Mouse (Mus musculus) intestine, postnatal 0 days (tissue): Measurements from ENCODE around the gene Erbb2. TPM values are rescaled to one million over a fixed set of nuclear protein-coding genes. Genes with fewer than 3 reads are reported as not detected.

ENCODE experiments used
- ATAC-seq: fragments of 200-750 bp; cut with Nextera tagmentation; 2 replicates; pipeline ENCODE4 v1.8.0; 2017; ENCODE audit warnings: mild to moderate bottlenecking, moderate TSS enrichment, moderate library complexity
- H3K27ac ChIP-seq: fragments of 300-500 bp; sonication (generic); 2 replicates; pipeline ENCODE4 v1.5.1; 2014; ENCODE audit warnings: mild to moderate bottlenecking, low read depth, low read length, moderate library complexity
- H3K27me3 ChIP-seq: fragments of 300-500 bp; sonication (generic); replicated peaks from 2 replicates; pipeline ENCODE4 v1.6.1; 2014; ENCODE audit warnings: low read length, mixed read lengths; ENCODE audit not compliant: control insufficient read depth, insufficient read depth
- H3K36me3 ChIP-seq: fragments of 300-500 bp; sonication (generic); 2 replicates; pipeline ENCODE4 v1.6.1; 2014; ENCODE audit warnings: mild to moderate bottlenecking, moderate library complexity; ENCODE audit not compliant: control insufficient read depth, insufficient read depth
- H3K4me1 ChIP-seq: fragments of 300-500 bp; sonication (generic); replicated peaks from 2 replicates; pipeline ENCODE4 v1.6.1; 2014; ENCODE audit warnings: antibody characterized with exemption, low read length, mixed read lengths; ENCODE audit not compliant: control insufficient read depth, insufficient read depth
- H3K4me2 ChIP-seq: fragments of 300-500 bp; sonication (generic); replicated peaks from 2 replicates; pipeline ENCODE4 v1.6.1; 2014; ENCODE audit warnings: low read depth, mild to moderate bottlenecking, moderate library complexity
- H3K4me3 ChIP-seq: fragments of 300-500 bp; sonication (generic); 2 replicates; pipeline ENCODE4 v1.5.1; 2014; ENCODE audit warnings: low read depth, low read length
- H3K9ac ChIP-seq: fragments of 300-500 bp; sonication (generic); 2 replicates; pipeline ENCODE4 v1.6.1; 2014; ENCODE audit warnings: mild to moderate bottlenecking, low read depth, low read length
- H3K9me3 ChIP-seq: fragments of 300-500 bp; sonication (generic); 2 replicates; pipeline ENCODE4 v1.6.1; 2016; ENCODE audit warnings: mixed run types; ENCODE audit not compliant: control insufficient read depth
- CTCF ChIP-seq: sonication (generic); IDR thresholded peaks from 2 replicates; pipeline ENCODE4 v1.5.1; 2016; ENCODE audit warnings: low read depth, mild to moderate bottlenecking, control low read depth, antibody characterized with exemption, moderate library complexity
- WGBS: fragments of 180-500 bp; shearing (Covaris S2); extraction: QIAGEN DNeasy Blood & Tissue Kit; methylation state at CpG from one replicate; pipeline ENCODE4 v1.1.7; 2014; 5-methylcytosine and 5-hydroxymethylcytosine counted together
- polyA plus RNA-seq: library from polyadenylated mRNA; unstranded; fragments of >200 nt; fragmentation: Nextera tagmentation; extraction: Ambion mirVana; gene quantifications from 2 replicates; pipeline ENCODE4 v1.2.1, GENCODE M21; 2015

The Erbb2 gene
- polyA plus RNA-seq, 1 experiment from 2014 or later: 19.4 TPM

GRCm38 (mm10) chr11:98475630-98476433 is 63.6 kb downstream of the Erbb2 start:
- no peak overlapping the region for H3K27ac ChIP-seq
- H3K9me3 ChIP-seq: no peaks in the 10 kb centered on the region
- no peaks in the 10 kb centered on the region for H3K4me1 ChIP-seq
- H3K4me2 ChIP-seq: no peak overlapping the region
- H3K9ac ChIP-seq: no peak overlapping the region
- H3K27me3 ChIP-seq: no peaks in the 10 kb centered on the region
- WGBS: 86% methylated on average over 9 of the region's 9 CpGs
- no peak for TF ChIP-seq CTCF
- no peak overlapping the region for H3K4me3 ChIP-seq
- H3K36me3 ChIP-seq: no peaks in the 10 kb centered on the region
- ATAC-seq: no peak

GRCm38 (mm10) chr11:98476434-98476807 is 64.2 kb downstream of the Erbb2 start:
- no peaks in the 10 kb centered on the region for H3K4me1 ChIP-seq
- no peaks in the 10 kb centered on the region for H3K9me3 ChIP-seq
- H3K36me3 ChIP-seq: no peaks in the 10 kb centered on the region
- H3K4me3 ChIP-seq: no peak overlapping the region
- no peak overlapping the region for H3K27ac ChIP-seq
- TF ChIP-seq CTCF: no peak
- no peaks in the 10 kb centered on the region for H3K27me3 ChIP-seq
- 58% methylated on average over 4 of the region's 4 CpGs for WGBS
- no peak overlapping the region for H3K4me2 ChIP-seq
- no peak overlapping the region for H3K9ac ChIP-seq
- no peak for ATAC-seq

- H3K4me2 ChIP-seq: no peak overlapping the region
- H3K36me3 ChIP-seq: no peaks in the 10 kb centered on the region
- H3K27me3 ChIP-seq: no peaks in the 10 kb centered on the region
- ATAC-seq: no peak
- H3K27ac ChIP-seq: no peak overlapping the region
- 55% methylated on average over 14 of the region's 14 CpGs for WGBS
- H3K4me3 ChIP-seq: no peak overlapping the region
- no peak for TF ChIP-seq CTCF
- H3K9me3 ChIP-seq: no peaks in the 10 kb centered on the region
- no peaks in the 10 kb centered on the region for H3K4me1 ChIP-seq
- no peak overlapping the region for H3K9ac ChIP-seq
Observed at GRCm38 (mm10) chr11:98477011-98477701, 64.9 kb downstream of the Erbb2 start.

- Histone ChIP-seq H3K36me3 (no peaks in the 10 kb centered on the region), H3K4me2 (no peak overlapping the region), H3K4me1 (no peaks in the 10 kb centered on the region), H3K27me3 (no peaks in the 10 kb centered on the region), H3K4me3 (no peak overlapping the region), H3K27ac (no peak overlapping the region), H3K9me3 (no peaks in the 10 kb centered on the region), H3K9ac (no peak overlapping the region)
- WGBS: 74% methylated on average over 13 of the region's 13 CpGs
- ATAC-seq: no peak
- TF ChIP-seq CTCF: no peak
Observed at GRCm38 (mm10) chr11:98479026-98479939, 67.0 kb downstream of the Erbb2 start.

GRCm38 (mm10) chr11:98479940-98480497 is 67.7 kb downstream of the Erbb2 start:
- TF ChIP-seq CTCF: no peak
- Histone ChIP-seq H3K9ac (no peak overlapping the region), H3K4me3 (no peak overlapping the region), H3K27ac (no peak overlapping the region), H3K9me3 (no peaks in the 10 kb centered on the region), H3K27me3 (no peaks in the 10 kb centered on the region), H3K4me2 (no peak overlapping the region), H3K36me3 (no peaks in the 10 kb centered on the region), H3K4me1 (no peaks in the 10 kb centered on the region)
- no peak for ATAC-seq
- WGBS: 80% methylated on average over 12 of the region's 12 CpGs

GRCm38 (mm10) chr11:98481231-98481630 is 69.0 kb downstream of the Erbb2 start:
- 66% methylated on average over 6 of the region's 6 CpGs for WGBS
- no peak for ATAC-seq
- TF ChIP-seq CTCF: no peak
- Histone ChIP-seq H3K9ac (no peak overlapping the region), H3K4me3 (no peak overlapping the region), H3K4me2 (no peak overlapping the region), H3K27me3 (no peaks in the 10 kb centered on the region), H3K36me3 (no peaks in the 10 kb centered on the region), H3K9me3 (no peaks in the 10 kb centered on the region), H3K4me1 (no peaks in the 10 kb centered on the region), H3K27ac (no peak overlapping the region)
